Mouse (Mus musculus): ENCODE measurements around the gene Ptprd. TPM values are rescaled to one million over a fixed set of nuclear protein-coding genes. Genes with fewer than 3 reads are reported as not detected.
A peak's percentile ranks its signal among the peaks of the same experiment; 100 is the strongest.

Ptprd gene
- polyA plus RNA-seq, 1 experiment from 2014 or later: 14.9 TPM

DNA sequence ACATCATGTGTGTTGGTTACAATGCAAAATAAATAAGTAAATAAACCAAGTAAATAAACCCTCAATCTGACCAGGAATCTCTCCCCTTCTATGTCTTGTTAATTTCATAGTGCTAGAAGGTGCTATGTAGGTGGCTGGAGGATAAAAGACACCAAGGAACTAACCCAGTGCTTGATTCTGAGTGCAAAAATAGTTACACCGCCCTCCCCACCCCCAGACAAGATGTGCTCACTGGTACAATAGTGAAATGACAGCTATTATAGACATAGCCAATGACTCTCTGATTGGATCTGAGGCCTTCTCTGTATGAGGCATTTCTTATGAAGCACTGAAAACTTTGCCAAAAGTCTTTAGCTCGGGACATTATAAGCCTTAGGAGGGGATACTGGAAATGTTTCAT lies 1857.6 kb downstream of the Ptprd start:
- Histone ChIP-seq H3K4me2 (replicated peaks; ENCODE audit: low read depth, low read length) (no peak overlapping the region), H3K27me3 (replicated peaks; ENCODE audit: insufficient read depth, low read length) (no peaks in the 10 kb centered on the region), H3K9ac (replicated peaks; ENCODE audit: low read depth) (no peak overlapping the region), H3K4me3 (ENCODE audit: low read depth, low read length) (no peak overlapping the region), H3K4me1 (ENCODE audit: insufficient read depth, low read depth, low read length) (no peaks in the 10 kb centered on the region), H3K27ac (ENCODE audit: low read length) (no peak overlapping the region), H3K36me3 (ENCODE audit: insufficient read depth, low read length) (no peaks in the 10 kb centered on the region), H3K9me3 (ENCODE audit: low read length) (no peaks in the 10 kb centered on the region)
- ATAC-seq (no peak), DNase-seq (ENCODE audit: low spot score) (no peak)
- TF ChIP-seq EP300 (IDR thresholded peaks at IDR 0.05): no peak
- no peak for TF ChIP-seq CTCF (IDR thresholded peaks at IDR 0.05)
- 78% methylated on average over 2 of the region's 2 CpGs for WGBS

- WGBS: 66% methylated on average over 1 of the region's 1 CpGs
- Histone ChIP-seq H3K9me3 (ENCODE audit: low read length) (no peaks in the 10 kb centered on the region), H3K4me3 (ENCODE audit: low read depth, low read length) (no peak overlapping the region), H3K27ac (ENCODE audit: low read length) (no peak overlapping the region), H3K36me3 (ENCODE audit: insufficient read depth, low read length) (no peaks in the 10 kb centered on the region), H3K9ac (replicated peaks; ENCODE audit: low read depth) (no peak overlapping the region), H3K27me3 (replicated peaks; ENCODE audit: insufficient read depth, low read length) (no peaks in the 10 kb centered on the region), H3K4me2 (replicated peaks; ENCODE audit: low read depth, low read length) (no peak overlapping the region), H3K4me1 (ENCODE audit: insufficient read depth, low read depth, low read length) (no peaks in the 10 kb centered on the region)
- no peak for ATAC-seq
- TF ChIP-seq EP300 (IDR thresholded peaks at IDR 0.05) (no peak), CTCF (IDR thresholded peaks at IDR 0.05) (no peak)
- peak; percentile 20 for DNase-seq (ENCODE audit: low spot score)
Measured at GRCm38 (mm10) chr4:76352468-76352867, 1859.3 kb downstream of the Ptprd start.

- no peaks in the 10 kb centered on the region for H3K9me3 ChIP-seq (ENCODE audit: low read length)
- H3K4me3 ChIP-seq (ENCODE audit: low read depth, low read length): no peak overlapping the region
- H3K36me3 ChIP-seq (ENCODE audit: insufficient read depth, low read length): no peaks in the 10 kb centered on the region
- no peak overlapping the region for H3K9ac ChIP-seq (replicated peaks; ENCODE audit: low read depth)
- H3K4me2 ChIP-seq (replicated peaks; ENCODE audit: low read depth, low read length): no peak overlapping the region
- no peak overlapping the region for H3K27ac ChIP-seq (ENCODE audit: low read length)
- TF ChIP-seq CTCF (IDR thresholded peaks at IDR 0.05) (no peak), EP300 (IDR thresholded peaks at IDR 0.05) (no peak)
- WGBS: 33% methylated on average over 8 of the region's 8 CpGs
- DNase-seq (ENCODE audit: low spot score) (peak; percentile 5), ATAC-seq (no peak)
- no peaks in the 10 kb centered on the region for H3K27me3 ChIP-seq (replicated peaks; ENCODE audit: insufficient read depth, low read length)
- H3K4me1 ChIP-seq (ENCODE audit: insufficient read depth, low read depth, low read length): no peaks in the 10 kb centered on the region
Measured at GRCm38 (mm10) chr4:76351201-76351979, 1860.4 kb downstream of the Ptprd start.

DNA sequence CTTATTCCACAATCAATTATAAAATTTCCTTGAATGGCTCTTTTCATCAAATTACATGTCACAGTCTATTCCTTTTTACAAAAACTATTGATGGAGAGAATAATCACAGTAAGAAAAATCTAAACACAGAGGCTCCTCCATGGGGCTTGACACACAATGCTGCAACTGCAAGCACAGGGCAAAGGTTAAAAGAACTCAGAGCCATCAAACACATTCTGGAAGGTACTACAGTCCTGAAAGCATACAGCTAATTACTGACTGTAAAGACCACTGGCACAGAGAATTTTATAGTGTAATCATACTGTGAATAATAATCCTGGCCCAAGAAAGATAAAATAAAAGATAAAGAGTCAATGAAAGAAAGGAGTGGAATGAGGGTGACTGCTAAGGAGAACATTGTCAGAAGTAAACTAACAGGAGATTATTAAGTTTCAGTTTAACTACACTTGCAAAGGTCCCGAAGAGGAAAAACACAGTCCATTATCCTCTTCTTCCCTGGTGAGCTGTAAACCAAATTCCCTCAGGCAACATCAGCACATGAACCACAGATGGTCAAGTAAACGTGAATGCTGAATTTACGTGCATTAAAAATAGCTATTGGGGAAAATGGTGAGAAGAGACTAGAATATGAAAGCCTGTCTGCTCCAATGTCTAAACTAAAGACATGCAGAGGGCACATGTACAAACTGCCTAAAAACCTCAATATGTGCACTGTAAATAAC lies 1861.4 kb downstream of the Ptprd start:
- H3K27ac ChIP-seq (ENCODE audit: low read length): no peak overlapping the region

GRCm38 (mm10) chr4:76344059-76344458 lies 1867.7 kb downstream of the Ptprd start:
- WGBS: 68% methylated on average over 3 of the region's 3 CpGs
- H3K4me2 ChIP-seq (replicated peaks; ENCODE audit: low read depth, low read length): no peak overlapping the region

More for the DNA sequence above, 1861.4 kb downstream of the Ptprd start:
- H3K27me3 ChIP-seq (replicated peaks; ENCODE audit: insufficient read depth, low read length): no peaks in the 10 kb centered on the region
- 61% methylated on average over 3 of the region's 3 CpGs for WGBS
- ATAC-seq (no peak), DNase-seq (ENCODE audit: low spot score) (no peak)
- no peaks in the 10 kb centered on the region for H3K9me3 ChIP-seq (ENCODE audit: low read length)
- no peaks in the 10 kb centered on the region for H3K36me3 ChIP-seq (ENCODE audit: insufficient read depth, low read length)
- H3K9ac ChIP-seq (replicated peaks; ENCODE audit: low read depth): no peak overlapping the region
- TF ChIP-seq CTCF (IDR thresholded peaks at IDR 0.05) (no peak), EP300 (IDR thresholded peaks at IDR 0.05) (no peak)
- H3K4me1 ChIP-seq (ENCODE audit: insufficient read depth, low read depth, low read length): no peaks in the 10 kb centered on the region
- no peak overlapping the region for H3K4me2 ChIP-seq (replicated peaks; ENCODE audit: low read depth, low read length)
- no peak overlapping the region for H3K4me3 ChIP-seq (ENCODE audit: low read depth, low read length)

GRCm38 (mm10) chr4:76337926-76338325 lies 1873.8 kb downstream of the Ptprd start:
- Histone ChIP-seq H3K4me1 (ENCODE audit: insufficient read depth, low read depth, low read length) (no peaks in the 10 kb centered on the region), H3K27me3 (replicated peaks; ENCODE audit: insufficient read depth, low read length) (no peaks in the 10 kb centered on the region), H3K4me2 (replicated peaks; ENCODE audit: low read depth, low read length) (no peak overlapping the region), H3K4me3 (ENCODE audit: low read depth, low read length) (no peak overlapping the region), H3K9me3 (ENCODE audit: low read length) (no peaks in the 10 kb centered on the region), H3K9ac (replicated peaks; ENCODE audit: low read depth) (no peak overlapping the region), H3K27ac (ENCODE audit: low read length) (no peak overlapping the region), H3K36me3 (ENCODE audit: insufficient read depth, low read length) (no peaks in the 10 kb centered on the region)
- DNase-seq (ENCODE audit: low spot score): no peak
- TF ChIP-seq CTCF (IDR thresholded peaks at IDR 0.05) (no peak), EP300 (IDR thresholded peaks at IDR 0.05) (no peak)
- ATAC-seq: no peak
- WGBS: 37% methylated on average over 1 of the region's 1 CpGs

More at GRCm38 (mm10) chr4:76344059-76344458, 1867.7 kb downstream of the Ptprd start:
- no peak for DNase-seq (ENCODE audit: low spot score)
- no peaks in the 10 kb centered on the region for H3K36me3 ChIP-seq (ENCODE audit: insufficient read depth, low read length)
- H3K4me3 ChIP-seq (ENCODE audit: low read depth, low read length): no peak overlapping the region
- ATAC-seq: no peak
- no peaks in the 10 kb centered on the region for H3K27me3 ChIP-seq (replicated peaks; ENCODE audit: insufficient read depth, low read length)
- no peak overlapping the region for H3K9ac ChIP-seq (replicated peaks; ENCODE audit: low read depth)
- H3K4me1 ChIP-seq (ENCODE audit: insufficient read depth, low read depth, low read length): no peaks in the 10 kb centered on the region
- TF ChIP-seq EP300 (IDR thresholded peaks at IDR 0.05): no peak
- no peak for TF ChIP-seq CTCF (IDR thresholded peaks at IDR 0.05)
- H3K27ac ChIP-seq (ENCODE audit: low read length): no peak overlapping the region
- no peaks in the 10 kb centered on the region for H3K9me3 ChIP-seq (ENCODE audit: low read length)

All from lung, postnatal 0 days (tissue).